Mouse (Mus musculus) large intestine, adult 2 months (tissue): ENCODE measurements around the gene Crb1. TPM values are rescaled to one million over a fixed set of nuclear protein-coding genes. Genes with fewer than 3 reads are reported as not detected.
"Not testable (repeated sequence)": the region's sequence is repeated elsewhere in the genome, so short reads cannot be mapped to it uniquely, and the experiment has no call there.

ENCODE experiments used
- DNase-seq: peaks from one replicate; pipeline ENCODE4 v3.0.0-alpha.2; 2012; ENCODE audit warnings: low read depth, low spot score
- WGBS: fragments of 180-500 bp; shearing (Covaris S2); methylation state at CpG from one replicate; pipeline ENCODE4 v1.1.7; 2018; 5-methylcytosine and 5-hydroxymethylcytosine counted together
- polyA plus RNA-seq: library from polyadenylated mRNA; depleted of rRNA; stranded (reverse); fragments of >200 nt; gene quantifications from 2 replicates; pipeline ENCODE4 v1.2.3, GENCODE M21; 2012

The Crb1 gene
- polyA plus RNA-seq, 1 experiment = not detected

GRCm38 (mm10) chr1:139340178-139340859 lies 36.6 kb downstream of the Crb1 start:
- no peak for DNase-seq
- 4% methylated on average over 1 of the region's 2 CpGs for WGBS

- DNase-seq = no peak
- WGBS = 73% methylated on average over 2 of the region's 2 CpGs
Observed at GRCm38 (mm10) chr1:139336997-139337396, 39.9 kb downstream of the Crb1 start.

- WGBS = 77% methylated on average over 1 of the region's 1 CpGs
- DNase-seq = no peak
Observed at GRCm38 (mm10) chr1:139328811-139329210, 48.1 kb downstream of the Crb1 start.

GRCm38 (mm10) chr1:139328286-139328685 lies 48.6 kb downstream of the Crb1 start:
- no peak for DNase-seq
- WGBS = 77% methylated on average over 5 of the region's 5 CpGs

GRCm38 (mm10) chr1:139325378-139325777 lies 51.5 kb downstream of the Crb1 start:
- no peak for DNase-seq
- WGBS = 68% methylated on average over 2 of the region's 2 CpGs

GRCm38 (mm10) chr1:139319798-139320197 lies 57.1 kb downstream of the Crb1 start:
- 20% methylated on average over 6 of the region's 6 CpGs for WGBS
- no peak for DNase-seq

- no peak for DNase-seq
- 73% methylated on average over 4 of the region's 4 CpGs for WGBS
Observed at GRCm38 (mm10) chr1:139314297-139314874, 62.5 kb downstream of the Crb1 start.

GRCm38 (mm10) chr1:139308915-139309314 lies 68.0 kb downstream of the Crb1 start:
- DNase-seq = no peak
- 64% methylated on average over 4 of the region's 4 CpGs for WGBS

- DNase-seq = not testable (repeated sequence)
Observed at GRCm38 (mm10) chr1:139302519-139302918, 74.4 kb downstream of the Crb1 start.

- WGBS = 84% methylated on average over 5 of the region's 5 CpGs
Observed at GRCm38 (mm10) chr1:139301830-139302229, 75.1 kb downstream of the Crb1 start.

GRCm38 (mm10) chr1:139292023-139292422 lies 84.9 kb downstream of the Crb1 start:
- 33% methylated on average over 4 of the region's 4 CpGs for WGBS
- no peak for DNase-seq

More at GRCm38 (mm10) chr1:139301830-139302229, 75.1 kb downstream of the Crb1 start:
- no peak for DNase-seq

GRCm38 (mm10) chr1:139291593-139291992 lies 85.3 kb downstream of the Crb1 start:
- no peak for DNase-seq
- 69% methylated on average over 1 of the region's 1 CpGs for WGBS

GRCm38 (mm10) chr1:139276619-139277320 lies 100.1 kb downstream of the Crb1 start:
- 73% methylated on average over 4 of the region's 4 CpGs for WGBS
- DNase-seq = no peak

- 15% methylated on average over 6 of the region's 6 CpGs for WGBS
- DNase-seq = peak; percentile 31
Observed at GRCm38 (mm10) chr1:139267844-139268243, 109.1 kb downstream of the Crb1 start.

- DNase-seq = no peak
- 95% methylated on average over 1 of the region's 1 CpGs for WGBS
Observed at GRCm38 (mm10) chr1:139264245-139264644, 112.7 kb downstream of the Crb1 start.

GRCm38 (mm10) chr1:139263158-139263557 lies 113.7 kb downstream of the Crb1 start:
- DNase-seq = no peak
- WGBS = 15% methylated on average over 1 of the region's 1 CpGs

GRCm38 (mm10) chr1:139255581-139255980 lies 121.3 kb downstream of the Crb1 start:
- WGBS = 70% methylated on average over 7 of the region's 7 CpGs
- DNase-seq = no peak

GRCm38 (mm10) chr1:139252041-139252440 lies 124.9 kb downstream of the Crb1 start:
- no peak for DNase-seq
- 72% methylated on average over 3 of the region's 3 CpGs for WGBS

- whole genome bisulfite sequencing = 71% methylated on average over 6 of the region's 6 CpGs
- no peak for DNase-seq
Observed at GRCm38 (mm10) chr1:139249159-139249558, 127.7 kb downstream of the Crb1 start.

GRCm38 (mm10) chr1:139246723-139247380 lies 130.0 kb downstream of the Crb1 start:
- 90% methylated on average over 12 of the region's 12 CpGs for WGBS

More at GRCm38 (mm10) chr1:139246723-139247380, 130.0 kb downstream of the Crb1 start:
- DNase-seq = no peak
